Comparison of ENCODE assay signal across 20 mouse cellular contexts in genomic region chr12:3815386-3815785, GRCm38 (mm10). TPM values are rescaled to one million over a fixed set of nuclear protein-coding genes. Genes with fewer than 3 reads are reported as not detected.
DNase-seq lines count a peak whose midpoint lies in the region; ATAC-seq and TF ChIP-seq lines count a peak whose summit lies in the region.
"Had no signal": no experiment of that assay in that cellular context is flagged by ENCODE, and none has a peak within 500 bp of the region (broad histone marks: within the 10 kb centered on the region; RNA-seq: fewer than 3 reads in every experiment).

No protein-coding gene starts in this region.

- peaks cover 82% of the 10 kb centered on the region for H3K4me1 ChIP-seq in heart, embryonic 12.5 days (replicated peaks)
- H3K4me1 ChIP-seq in heart, embryonic 11.5 days (ENCODE audit: control insufficient read depth, insufficient read depth, low read length), result peaks cover 40% of the 10 kb centered on the region
- peaks cover 9% of the 10 kb centered on the region; the same call in 1 of the 2 replicates for H3K4me1 ChIP-seq in testis, adult 2 months (ENCODE audit: control insufficient read depth, insufficient read depth, low read length)

- no peaks in the 10 kb centered on the region for H3K27me3 ChIP-seq in heart, embryonic 12.5 days (replicated peaks)
- no peaks in the 10 kb centered on the region for H3K27me3 ChIP-seq in heart, embryonic 11.5 days (ENCODE audit: control insufficient read depth, insufficient read depth, low read length)
- H3K27me3 ChIP-seq in testis, adult 2 months (ENCODE audit: control insufficient read depth, insufficient read depth, low read length), result no peaks in the 10 kb centered on the region
- H3K27me3 ChIP-seq: limb, embryonic 13.5 days; liver, embryonic 13.5 days; lung, embryonic 15.5 days; midbrain, embryonic 15.5 days had no signal

- ATAC-seq in heart, embryonic 12.5 days (ENCODE audit: insufficient number of reproducible peaks, low FRiP score), result no peak
- no peak for ATAC-seq in heart, embryonic 11.5 days (replicated peaks; ENCODE audit: insufficient number of reproducible peaks, low FRiP score, low TSS enrichment)
- ATAC-seq: hindbrain, postnatal 0 days; midbrain, embryonic 15.5 days had no signal

- no peak for TF ChIP-seq POLR2A in testis, adult 2 months (IDR thresholded peaks at IDR 0.05; ENCODE audit: control insufficient read depth, low read depth, low read length)

- DNase-seq in cerebellum, adult 11-12 months, result peak; percentile 57
- no peak for DNase-seq in cerebellum, adult 9-11 months
- no peak for DNase-seq in layer of hippocampus, adult 2 months (ENCODE audit: low spot score in 2 of 2)
- DNase-seq in layer of hippocampus, postnatal 10 days (ENCODE audit: low spot score in 2 of 2), result no peak
- DNase-seq in testis, postnatal 14 days (ENCODE audit: low spot score), result no peak
- DNase-seq: adrenal gland, adult 2 months; cerebellum, postnatal 10 days; embryo, embryonic 11 days; gastrocnemius, postnatal 25 days; kidney, adult 8-10 months; kidney, postnatal 4 days; liver, embryonic 13.5 days had no signal

- H3K4me2 ChIP-seq in heart, embryonic 12.5 days, result no peak overlapping the region
- H3K4me2 ChIP-seq in heart, embryonic 11.5 days, result no peak overlapping the region
- H3K4me2 ChIP-seq: limb, embryonic 13.5 days; liver, embryonic 13.5 days; lung, embryonic 15.5 days; midbrain, embryonic 15.5 days had no signal

- no peak for TF ChIP-seq CTCF in layer of hippocampus, adult 2 months (conservative IDR thresholded peaks at IDR 0.05)
- no peak for TF ChIP-seq CTCF in testis, adult 2 months (IDR thresholded peaks at IDR 0.05; ENCODE audit: control insufficient read depth, insufficient read depth, insufficient replicate concordance, low read depth, low read length)

- peak overlapping the region; percentile 21; the same call in 1 of the 2 replicates for H3K9ac ChIP-seq in heart, embryonic 12.5 days
- H3K9ac ChIP-seq in heart, embryonic 11.5 days (ENCODE audit: low read depth, low read length), result no peak overlapping the region
- H3K9ac ChIP-seq: limb, embryonic 13.5 days; liver, embryonic 13.5 days; lung, embryonic 15.5 days; midbrain, embryonic 15.5 days had no signal

- 50% methylated on average over 6 of the region's 6 CpGs for WGBS in heart, embryonic 12.5 days
- WGBS in heart, embryonic 11.5 days (ENCODE audit: insufficient replicate concordance), result 39% methylated on average over 6 of the region's 6 CpGs

- peaks cover 18% of the 10 kb centered on the region for H3K36me3 ChIP-seq in heart, embryonic 12.5 days
- no peaks in the 10 kb centered on the region for H3K36me3 ChIP-seq in heart, embryonic 11.5 days (ENCODE audit: control insufficient read depth, insufficient read depth, low read length)
- no peaks in the 10 kb centered on the region for H3K36me3 ChIP-seq in testis, adult 2 months (ENCODE audit: control insufficient read depth, insufficient read depth, low read length)
- H3K36me3 ChIP-seq: hindbrain, embryonic 10.5 days; liver, embryonic 13.5 days; lung, embryonic 15.5 days; midbrain, embryonic 15.5 days had no signal

- H3K9me3 ChIP-seq in heart, embryonic 12.5 days (replicated peaks), result no peaks in the 10 kb centered on the region
- H3K9me3 ChIP-seq in heart, embryonic 11.5 days (replicated peaks; ENCODE audit: control insufficient read depth, low read length), result no peaks in the 10 kb centered on the region
- H3K9me3 ChIP-seq: hindbrain, embryonic 10.5 days; limb, embryonic 13.5 days; liver, embryonic 13.5 days; lung, embryonic 15.5 days; midbrain, embryonic 15.5 days had no signal

- no peak overlapping the region for H3K27ac ChIP-seq in heart, embryonic 12.5 days (ENCODE audit: poor library complexity, severe bottlenecking)
- no peak overlapping the region for H3K27ac ChIP-seq in heart, embryonic 11.5 days (ENCODE audit: low read depth, low read length)
- H3K27ac ChIP-seq in layer of hippocampus, adult 2 months, result peak overlapping the region; percentile 32; the same call in 1 of the 2 replicates
- peak overlapping the region; percentile 54; the same call in 1 of the 2 replicates for H3K27ac ChIP-seq in testis, adult 2 months (ENCODE audit: control insufficient read depth, insufficient read depth, low read depth, low read length)
- H3K27ac ChIP-seq: hindbrain, embryonic 10.5 days; hindbrain, postnatal 0 days; limb, embryonic 13.5 days; liver, embryonic 13.5 days; lung, embryonic 15.5 days; midbrain, embryonic 15.5 days had no signal

- no peak overlapping the region for H3K4me3 ChIP-seq in heart, embryonic 12.5 days
- H3K4me3 ChIP-seq in heart, embryonic 11.5 days (ENCODE audit: low read depth, low read length), result no peak overlapping the region
- H3K4me3 ChIP-seq in layer of hippocampus, adult 2 months, result no peak overlapping the region
- H3K4me3 ChIP-seq in testis, adult 2 months (ENCODE audit: control insufficient read depth, low read depth, low read length), result peak overlapping the region; percentile 26
- H3K4me3 ChIP-seq: hindbrain, embryonic 10.5 days; limb, embryonic 13.5 days; liver, embryonic 13.5 days; lung, embryonic 15.5 days; midbrain, embryonic 15.5 days had no signal

RNA-seq across cellular contexts. Expression of gene Dnmt3a, which starts 9.6 kb away (rescaled TPM):
- 139 and 142 TPM in 2 replicates for polyA plus RNA-seq in heart, embryonic 12.5 days (2016; fragmentation: Nextera tagmentation; extraction: Ambion mirVana)
- 55.1 and 60.1 TPM in 2 replicates for polyA plus RNA-seq in heart, embryonic 11.5 days (2014; fragmentation: Nextera tagmentation; extraction: Ambion mirVana)
- total RNA-seq in layer of hippocampus, adult 2 months (2021), result 10 to 100 TPM; 70.3 to 82.5 TPM
- 100 to 1,000 TPM; 288 to 295 TPM for total RNA-seq in layer of hippocampus, postnatal 10 days (2021)
- polyA plus RNA-seq in testis, adult 2 months (2012; rRNA removed), result 7.0 and 7.2 TPM in 2 replicates

Comparison
In these comparisons a context has a peak if more than half of its experiments do, and no peak if none do; other contexts are left out.
1. H3K27ac ChIP-seq: peak in layer of hippocampus, adult 2 months (single experiment) and testis, adult 2 months (single experiment); none in heart, embryonic 12.5 days (single experiment) and heart, embryonic 11.5 days (single experiment).